Mouse (Mus musculus): ENCODE results near the gene Ttyh1.

- TF ChIP-seq CTCF (IDR thresholded peaks at IDR 0.05; ENCODE audit: extremely low read depth, insufficient read length, insufficient replicate concordance, low read depth, low read length) (no peak), POLR2A (IDR thresholded peaks at IDR 0.05; ENCODE audit: low read depth, low read length) (no peak)
Measured at GRCm38 (mm10) chr7:4087238-4087895, 31.8 kb upstream of the Ttyh1 start.

All from small intestine, adult 2 months (tissue).